Mouse (Mus musculus) ES-E14 (cell line): ENCODE data around the gene Slc45a3.

Source experiments
- CHD2 ChIP-seq: IDR thresholded peaks from 2 replicates; pipeline ENCODE4 v1.6.1; 2014; ENCODE audit warnings: mild to moderate bottlenecking, low read depth, low read length, inconsistent platforms
- HCFC1 ChIP-seq: IDR thresholded peaks from 2 replicates; pipeline ENCODE4 v1.6.1; 2012; ENCODE audit warnings: low read length, inconsistent platforms, borderline replicate concordance; ENCODE audit not compliant: insufficient read depth
- MAFK ChIP-seq: IDR thresholded peaks from 2 replicates; pipeline ENCODE4 v1.6.1; 2014; ENCODE audit warnings: mild to moderate bottlenecking, low read depth, low read length, inconsistent platforms; ENCODE audit not compliant: insufficient read depth
- ZC3H11A ChIP-seq: IDR thresholded peaks from 2 replicates; pipeline ENCODE4 v1.6.1; 2012; ENCODE audit warnings: low read depth, mild to moderate bottlenecking, inconsistent platforms, low read length, borderline replicate concordance
- ZNF384 ChIP-seq: IDR thresholded peaks from 2 replicates; pipeline ENCODE4 v1.6.1; 2012; ENCODE audit warnings: low read depth, low read length, inconsistent platforms

- no peak for TF ChIP-seq ZC3H11A
- no peak for TF ChIP-seq ZNF384
- TF ChIP-seq HCFC1: no peak
- no peak for TF ChIP-seq CHD2
- no peak for TF ChIP-seq MAFK
These were observed 25.0 kb upstream of the Slc45a3 start for GRCm38 (mm10) chr1:131937659-131938305.
